ENCODE assay signal across 21 mouse cellular contexts in the genomic region with DNA sequence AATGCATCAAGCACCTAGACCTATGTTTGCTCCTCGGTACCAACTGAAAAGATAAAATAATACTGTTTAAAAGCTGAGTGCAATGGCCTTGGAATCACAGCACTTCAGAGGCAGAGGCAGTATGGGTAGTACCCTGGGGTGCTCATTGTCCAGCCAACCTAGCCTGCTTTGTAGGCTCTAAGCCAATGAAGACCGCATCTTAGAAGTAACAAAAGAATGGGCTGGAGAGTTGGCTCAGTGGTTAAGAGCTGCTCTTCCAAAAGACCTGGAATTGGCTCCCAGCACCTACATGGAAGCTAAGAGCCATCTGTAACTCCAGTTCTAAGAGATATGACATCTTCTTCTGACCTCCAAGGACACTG.
DNase-seq lines count a peak whose midpoint lies in the region; ATAC-seq and TF ChIP-seq lines count a peak whose summit lies in the region.
"Had no signal": no experiment of that assay in that cellular context is flagged by ENCODE, and none has a peak within 500 bp of the region (broad histone marks: within the 10 kb centered on the region; RNA-seq: fewer than 3 reads in every experiment).

No protein-coding gene starts in this region.

- no peak for TF ChIP-seq CTCF in lung, postnatal 0 days (IDR thresholded peaks at IDR 0.05)
- TF ChIP-seq CTCF in thymus, adult 2 months (IDR thresholded peaks at IDR 0.05; ENCODE audit: borderline replicate concordance, control insufficient read depth, extremely low read depth, insufficient read depth, low read length, poor library complexity): no peak

- peak overlapping the region; percentile 87 for H3K27ac ChIP-seq in heart, embryonic 13.5 days (replicated peaks)
- peak overlapping the region; percentile 54; the same call in 1 of the 2 replicates for H3K27ac ChIP-seq in intestine, embryonic 14.5 days (ENCODE audit: low read depth)
- H3K27ac ChIP-seq in intestine, embryonic 16.5 days (ENCODE audit: low read length): no peak overlapping the region; the same call in 1 of the 2 replicates
- H3K27ac ChIP-seq in lung, postnatal 0 days (ENCODE audit: low read length): no peak overlapping the region
- H3K27ac ChIP-seq in stomach, embryonic 16.5 days (ENCODE audit: low read length): peak overlapping the region; percentile 75; the same call in 1 of the 2 replicates
- no peak overlapping the region for H3K27ac ChIP-seq in thymus, adult 2 months (ENCODE audit: control insufficient read depth, insufficient read depth, low read length)
- H3K27ac ChIP-seq: forebrain, embryonic 10.5 days; hindbrain, embryonic 13.5 days; layer of hippocampus, adult 2 months; liver, embryonic 15.5 days; neural tube, embryonic 13.5 days had no signal

- H3K36me3 ChIP-seq in heart, embryonic 13.5 days: no peaks in the 10 kb centered on the region
- H3K36me3 ChIP-seq in intestine, embryonic 14.5 days (ENCODE audit: control insufficient read depth, insufficient read depth, low read length): no peaks in the 10 kb centered on the region
- H3K36me3 ChIP-seq in intestine, embryonic 16.5 days (ENCODE audit: control insufficient read depth, insufficient read depth, low read length): no peaks in the 10 kb centered on the region
- H3K36me3 ChIP-seq in lung, postnatal 0 days (ENCODE audit: insufficient read depth, low read length): no peaks in the 10 kb centered on the region
- H3K36me3 ChIP-seq in stomach, embryonic 16.5 days (ENCODE audit: control insufficient read depth, insufficient read depth, low read length): no peaks in the 10 kb centered on the region
- no peaks in the 10 kb centered on the region for H3K36me3 ChIP-seq in thymus, adult 2 months (ENCODE audit: control insufficient read depth, insufficient read depth, low read length)
- H3K36me3 ChIP-seq: forebrain, embryonic 10.5 days; hindbrain, embryonic 13.5 days; limb, embryonic 15.5 days; liver, embryonic 15.5 days; neural tube, embryonic 13.5 days had no signal

- ATAC-seq in heart, embryonic 13.5 days (ENCODE audit: extremely low read depth, insufficient number of reproducible peaks, low FRiP score, low TSS enrichment): no peak
- no peak for ATAC-seq in intestine, embryonic 14.5 days (replicated peaks; ENCODE audit: low FRiP score, low TSS enrichment, low read depth)
- no peak for ATAC-seq in intestine, embryonic 16.5 days
- 0 out of 2 replicates have a peak, but pooled peaks have one; percentile 1 for ATAC-seq in lung, postnatal 0 days
- ATAC-seq in stomach, embryonic 16.5 days (ENCODE audit: insufficient read depth, low FRiP score): no peak
- ATAC-seq: intestine, postnatal 0 days had no signal

- no peak for TF ChIP-seq POLR2A in thymus, adult 2 months (IDR thresholded peaks at IDR 0.05; ENCODE audit: control insufficient read depth, extremely low read depth, insufficient read depth, low read length, poor library complexity)

- 35% methylated on average over 2 of the region's 2 CpGs for WGBS in heart, embryonic 13.5 days
- 77% methylated on average over 2 of the region's 2 CpGs for WGBS in intestine, embryonic 14.5 days
- WGBS in intestine, embryonic 16.5 days: 67% methylated on average over 2 of the region's 2 CpGs
- WGBS in lung, postnatal 0 days: 56% methylated on average over 2 of the region's 2 CpGs
- 73% methylated on average over 2 of the region's 2 CpGs for WGBS in stomach, embryonic 16.5 days
- whole genome bisulfite sequencing in thymus, adult 2 months: 95% methylated on average over 2 of the region's 2 CpGs

- H3K4me1 ChIP-seq in heart, embryonic 13.5 days: peaks cover 43% of the 10 kb centered on the region
- peaks cover 6% of the 10 kb centered on the region; the same call in 1 of the 2 replicates for H3K4me1 ChIP-seq in intestine, embryonic 14.5 days (replicated peaks; ENCODE audit: control insufficient read depth, insufficient read depth, low read length)
- no peaks in the 10 kb centered on the region for H3K4me1 ChIP-seq in intestine, embryonic 16.5 days (ENCODE audit: control insufficient read depth, insufficient read depth, low read length)
- no peaks in the 10 kb centered on the region for H3K4me1 ChIP-seq in lung, postnatal 0 days (ENCODE audit: insufficient read depth, low read depth, low read length)
- 0 out of 2 replicates have a peak, but pooled peaks cover 8% of the 10 kb centered on the region for H3K4me1 ChIP-seq in stomach, embryonic 16.5 days (ENCODE audit: control insufficient read depth, insufficient read depth, low read length)
- no peaks in the 10 kb centered on the region for H3K4me1 ChIP-seq in thymus, adult 2 months (replicated peaks; ENCODE audit: control insufficient read depth, insufficient read depth, low read length)
- H3K4me1 ChIP-seq: hindbrain, embryonic 13.5 days; liver, embryonic 15.5 days; neural tube, embryonic 13.5 days had no signal

- H3K9ac ChIP-seq in heart, embryonic 13.5 days: no peak overlapping the region
- H3K9ac ChIP-seq in intestine, embryonic 14.5 days (ENCODE audit: low read length): no peak overlapping the region
- H3K9ac ChIP-seq in intestine, embryonic 16.5 days (ENCODE audit: low read depth, low read length): no peak overlapping the region
- H3K9ac ChIP-seq in lung, postnatal 0 days (replicated peaks; ENCODE audit: low read depth): no peak overlapping the region
- H3K9ac ChIP-seq in stomach, embryonic 16.5 days (ENCODE audit: low read length): no peak overlapping the region
- H3K9ac ChIP-seq: forebrain, postnatal 0 days; hindbrain, embryonic 13.5 days; limb, embryonic 15.5 days; liver, embryonic 15.5 days; neural tube, embryonic 13.5 days had no signal

- no peak for DNase-seq in heart, adult 11 months
- DNase-seq in intestine, embryonic 14.5 days (ENCODE audit: low spot score): no peak
- no peak for DNase-seq in lung, postnatal 0 days (ENCODE audit: low spot score)
- no peak for DNase-seq in lung, adult 18-20 months
- no peak for DNase-seq in thymus, adult 2 months
- DNase-seq: adrenal gland, adult 2 months; layer of hippocampus, postnatal 36 days; right cerebral cortex, adult 18-20 months; thymus, adult 18-20 months had no signal

- TF ChIP-seq EP300 in lung, postnatal 0 days (IDR thresholded peaks at IDR 0.05): no peak

- peak overlapping the region; percentile 58 for H3K4me2 ChIP-seq in heart, embryonic 13.5 days
- H3K4me2 ChIP-seq in intestine, embryonic 14.5 days (ENCODE audit: low read length): no peak overlapping the region
- no peak overlapping the region for H3K4me2 ChIP-seq in intestine, embryonic 16.5 days (ENCODE audit: low read depth, low read length)
- no peak overlapping the region for H3K4me2 ChIP-seq in lung, postnatal 0 days (replicated peaks; ENCODE audit: low read depth, low read length)
- no peak overlapping the region for H3K4me2 ChIP-seq in stomach, embryonic 16.5 days (ENCODE audit: low read depth, low read length)
- H3K4me2 ChIP-seq: hindbrain, embryonic 13.5 days; limb, embryonic 15.5 days; liver, embryonic 15.5 days; midbrain, embryonic 11.5 days; neural tube, embryonic 13.5 days had no signal

- H3K4me3 ChIP-seq in heart, embryonic 13.5 days: peak overlapping the region; percentile 27; the same call in 1 of the 2 replicates
- no peak overlapping the region for H3K4me3 ChIP-seq in intestine, embryonic 14.5 days (ENCODE audit: low read depth, low read length)
- H3K4me3 ChIP-seq in intestine, embryonic 16.5 days (ENCODE audit: low read length): no peak overlapping the region
- no peak overlapping the region for H3K4me3 ChIP-seq in lung, postnatal 0 days (ENCODE audit: low read depth, low read length)
- H3K4me3 ChIP-seq in stomach, embryonic 16.5 days (replicated peaks; ENCODE audit: low read length): no peak overlapping the region
- no peak overlapping the region for H3K4me3 ChIP-seq in thymus, adult 2 months (ENCODE audit: control insufficient read depth, insufficient read depth, low read length)
- H3K4me3 ChIP-seq: forebrain, embryonic 10.5 days; hindbrain, embryonic 13.5 days; layer of hippocampus, adult 2 months; limb, embryonic 15.5 days; liver, embryonic 15.5 days; neural tube, embryonic 13.5 days had no signal

- H3K27me3 ChIP-seq in heart, embryonic 13.5 days (replicated peaks): no peaks in the 10 kb centered on the region
- H3K27me3 ChIP-seq in intestine, embryonic 14.5 days (replicated peaks; ENCODE audit: control insufficient read depth, insufficient read depth, low read length): no peaks in the 10 kb centered on the region
- no peaks in the 10 kb centered on the region for H3K27me3 ChIP-seq in intestine, embryonic 16.5 days (replicated peaks; ENCODE audit: control insufficient read depth, insufficient read depth, low read length)
- H3K27me3 ChIP-seq in lung, postnatal 0 days (replicated peaks; ENCODE audit: insufficient read depth, low read length): no peaks in the 10 kb centered on the region
- H3K27me3 ChIP-seq in stomach, embryonic 16.5 days (ENCODE audit: control insufficient read depth, insufficient read depth, low read length): no peaks in the 10 kb centered on the region
- no peaks in the 10 kb centered on the region for H3K27me3 ChIP-seq in thymus, adult 2 months (ENCODE audit: control insufficient read depth, insufficient read depth, low read length)
- H3K27me3 ChIP-seq: hindbrain, embryonic 13.5 days; limb, embryonic 15.5 days; liver, embryonic 15.5 days; neural tube, embryonic 13.5 days had no signal

- no peaks in the 10 kb centered on the region for H3K9me3 ChIP-seq in heart, embryonic 13.5 days
- H3K9me3 ChIP-seq in intestine, embryonic 14.5 days (ENCODE audit: control insufficient read depth, low read length): no peaks in the 10 kb centered on the region
- H3K9me3 ChIP-seq in intestine, embryonic 16.5 days (ENCODE audit: control insufficient read depth, low read length): no peaks in the 10 kb centered on the region
- no peaks in the 10 kb centered on the region for H3K9me3 ChIP-seq in lung, postnatal 0 days (ENCODE audit: low read length)
- 0 out of 2 replicates have a peak, but pooled peaks cover 4% of the 10 kb centered on the region for H3K9me3 ChIP-seq in stomach, embryonic 16.5 days (replicated peaks; ENCODE audit: control insufficient read depth, low read length)
- H3K9me3 ChIP-seq: forebrain, embryonic 10.5 days; hindbrain, embryonic 13.5 days; limb, embryonic 15.5 days; liver, embryonic 15.5 days; neural tube, embryonic 13.5 days had no signal

Comparison
In these comparisons a context has a peak if more than half of its experiments do, and no peak if none do; other contexts are left out.
1. H3K27ac ChIP-seq: peak in heart, embryonic 13.5 days (single experiment), intestine, embryonic 14.5 days (single experiment) and stomach, embryonic 16.5 days (single experiment); none in intestine, embryonic 16.5 days (single experiment), lung, postnatal 0 days (single experiment) and thymus, adult 2 months (single experiment).